Mouse (Mus musculus) limb, embryonic 10.5 days (tissue): ENCODE results near the gene Ankrd35. TPM values are rescaled to one million over a fixed set of nuclear protein-coding genes. Genes with fewer than 3 reads are reported as not detected.
"Not testable (repeated sequence)": the region's sequence is repeated elsewhere in the genome, so short reads cannot be mapped to it uniquely, and the experiment has no call there.

Source experiments
- DNase-seq: peaks from one replicate; pipeline ENCODE4 v3.0.0-alpha.2; 2017; ENCODE audit warnings: low spot score
- H3K27ac ChIP-seq: fragments of 300-500 bp; sonication (generic); 2 replicates; pipeline ENCODE4 v1.5.1; 2016; ENCODE audit warnings: mild to moderate bottlenecking
- H3K27me3 ChIP-seq: fragments of 300-500 bp; sonication (generic); 2 replicates; pipeline ENCODE4 v1.6.1; 2016; ENCODE audit warnings: low read depth, mild to moderate bottlenecking; ENCODE audit not compliant: poor library complexity, severe bottlenecking
- H3K36me3 ChIP-seq: fragments of 300-500 bp; sonication (generic); 2 replicates; pipeline ENCODE4 v1.6.1; 2016; ENCODE audit warnings: mild to moderate bottlenecking, moderate library complexity
- H3K4me1 ChIP-seq: fragments of 300-500 bp; sonication (generic); 2 replicates; pipeline ENCODE4 v1.6.1; 2016
- H3K4me3 ChIP-seq: fragments of 300-500 bp; sonication (generic); 2 replicates; pipeline ENCODE4 v1.5.1; 2016; ENCODE audit warnings: mild to moderate bottlenecking, moderate library complexity
- H3K9me3 ChIP-seq: fragments of 300-500 bp; sonication (generic); replicated peaks from 2 replicates; pipeline ENCODE4 v1.6.1; 2016; ENCODE audit warnings: mild to moderate bottlenecking
- WGBS: fragments of 180-500 bp; shearing (Covaris S2); methylation state at CpG from one replicate; pipeline ENCODE4 v1.1.7; 2016; 5-methylcytosine and 5-hydroxymethylcytosine counted together
- polyA plus RNA-seq: library from polyadenylated mRNA; unstranded; fragments of >200 nt; fragmentation: Nextera tagmentation; extraction: Ambion mirVana; gene quantifications from 2 replicates; pipeline ENCODE4 v1.2.1, GENCODE M21; 2016

Ankrd35 gene
- polyA plus RNA-seq, 1 experiment from 2014 or later = 0.10 TPM

DNA sequence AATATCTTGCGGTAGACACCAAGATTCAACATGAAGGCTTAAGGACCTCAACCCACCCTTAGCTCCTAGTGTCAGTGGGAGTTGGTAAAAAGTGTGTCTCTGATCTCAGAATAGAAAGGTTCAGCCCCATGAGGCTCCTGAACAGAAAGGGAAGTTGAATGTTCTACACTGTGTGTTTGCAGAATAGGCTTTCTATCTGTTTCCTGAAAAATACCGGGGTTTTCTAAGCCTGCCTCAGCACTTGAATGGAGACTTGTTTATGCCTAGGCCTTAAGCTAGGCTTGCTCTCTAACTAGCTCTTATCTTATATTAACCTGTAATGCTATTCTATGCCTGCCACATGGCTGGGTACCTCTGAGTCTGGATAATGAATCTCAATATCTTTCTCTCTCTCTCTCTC is 9.0 kb upstream of the Ankrd35 start:
- Histone ChIP-seq H3K4me1 (peaks cover 14% of the 10 kb centered on the region), H3K4me3 (no peak overlapping the region), H3K36me3 (peaks cover 9% of the 10 kb centered on the region; the same call in 1 of the 2 replicates), H3K27ac (no peak overlapping the region), H3K27me3 (0 out of 2 replicates have a peak, but pooled peaks cover 3% of the 10 kb centered on the region), H3K9me3 (no peaks in the 10 kb centered on the region)
- WGBS = 81% methylated on average over 2 of the region's 2 CpGs
- no peak for DNase-seq

DNA sequence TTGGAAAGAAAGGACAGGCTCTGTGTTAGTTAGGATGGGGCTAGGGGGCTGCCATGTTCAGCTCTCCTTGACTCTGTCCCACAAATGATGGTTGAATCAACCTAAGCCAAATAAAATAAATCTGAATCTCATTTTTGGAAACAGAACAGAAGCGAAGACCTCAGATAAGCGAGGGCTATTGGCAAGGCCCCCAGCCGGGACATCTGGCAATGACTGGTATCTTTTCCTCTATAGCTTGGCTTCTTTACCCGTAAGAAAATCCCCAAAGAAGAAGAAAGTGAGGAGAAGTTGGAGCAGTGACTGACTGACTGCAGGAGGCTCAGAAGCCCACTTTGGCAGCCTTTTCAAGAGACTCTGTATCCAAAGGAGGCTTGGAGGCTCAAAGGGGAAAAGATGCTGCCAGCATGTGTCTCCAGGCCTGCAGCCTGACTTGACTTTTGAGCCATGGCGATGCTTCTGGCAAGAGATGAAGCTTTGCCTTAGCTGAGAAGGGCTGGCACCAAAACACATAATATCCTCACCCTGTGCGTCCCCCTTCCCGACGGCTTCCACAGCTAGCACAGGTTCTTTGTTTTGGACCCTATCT is 7.1 kb upstream of the Ankrd35 start:
- H3K4me1 ChIP-seq = peaks cover 14% of the 10 kb centered on the region
- WGBS = 50% methylated on average over 8 of the region's 8 CpGs
- H3K27me3 ChIP-seq = 0 out of 2 replicates have a peak, but pooled peaks cover 3% of the 10 kb centered on the region
- no peak for DNase-seq
- H3K27ac ChIP-seq = peak overlapping the region; percentile 66
- no peaks in the 10 kb centered on the region for H3K9me3 ChIP-seq
- H3K36me3 ChIP-seq = no peaks in the 10 kb centered on the region
- peak overlapping the region; percentile 42 for H3K4me3 ChIP-seq

DNA sequence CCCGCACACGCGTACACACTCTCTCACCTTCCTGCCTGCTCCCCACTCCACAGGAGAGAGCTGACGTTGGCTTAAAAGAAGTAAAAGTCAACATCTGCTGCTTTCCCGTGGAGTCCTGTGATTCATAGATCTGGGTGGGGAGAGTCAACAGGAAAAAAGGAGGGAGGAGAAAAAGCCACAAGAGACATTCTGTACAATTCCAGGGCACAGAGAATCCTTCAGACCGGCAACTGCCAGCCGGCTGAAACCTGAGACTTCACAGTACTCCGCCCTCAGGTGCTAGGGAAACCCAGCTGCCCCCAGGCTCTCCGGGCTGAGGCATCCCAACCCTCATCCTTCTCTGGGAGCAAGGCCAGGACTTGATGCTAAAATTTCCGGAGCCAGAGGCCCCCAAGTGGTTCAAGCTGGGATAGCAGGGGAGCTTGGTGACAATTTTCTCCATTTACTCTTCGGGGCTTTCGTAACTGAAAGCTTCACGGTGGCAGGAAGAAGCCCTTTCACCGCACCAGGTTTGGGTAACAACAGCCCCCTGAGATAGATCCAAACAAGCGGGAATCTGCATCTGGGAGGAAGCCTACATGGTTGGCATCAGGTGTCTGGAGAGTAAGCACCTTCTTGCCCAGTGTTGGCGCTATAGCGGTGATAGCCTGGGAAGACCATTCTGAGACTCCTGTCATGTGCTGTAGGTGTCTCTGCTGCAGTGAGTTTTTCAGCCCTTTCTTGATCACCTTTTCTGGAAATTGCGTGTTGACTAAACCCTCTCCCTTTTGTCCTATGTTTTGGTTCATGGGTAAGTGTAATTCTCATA is 6.3 kb upstream of the Ankrd35 start:
- 8% methylated on average over 17 of the region's 18 CpGs for WGBS
- Histone ChIP-seq H3K36me3 (no peaks in the 10 kb centered on the region), H3K4me1 (peaks cover 14% of the 10 kb centered on the region), H3K9me3 (no peaks in the 10 kb centered on the region), H3K4me3 (peak overlapping the region; percentile 42), H3K27me3 (0 out of 2 replicates have a peak, but pooled peaks cover 3% of the 10 kb centered on the region), H3K27ac (peak overlapping the region; percentile 66)
- peak; percentile 88 for DNase-seq

DNA sequence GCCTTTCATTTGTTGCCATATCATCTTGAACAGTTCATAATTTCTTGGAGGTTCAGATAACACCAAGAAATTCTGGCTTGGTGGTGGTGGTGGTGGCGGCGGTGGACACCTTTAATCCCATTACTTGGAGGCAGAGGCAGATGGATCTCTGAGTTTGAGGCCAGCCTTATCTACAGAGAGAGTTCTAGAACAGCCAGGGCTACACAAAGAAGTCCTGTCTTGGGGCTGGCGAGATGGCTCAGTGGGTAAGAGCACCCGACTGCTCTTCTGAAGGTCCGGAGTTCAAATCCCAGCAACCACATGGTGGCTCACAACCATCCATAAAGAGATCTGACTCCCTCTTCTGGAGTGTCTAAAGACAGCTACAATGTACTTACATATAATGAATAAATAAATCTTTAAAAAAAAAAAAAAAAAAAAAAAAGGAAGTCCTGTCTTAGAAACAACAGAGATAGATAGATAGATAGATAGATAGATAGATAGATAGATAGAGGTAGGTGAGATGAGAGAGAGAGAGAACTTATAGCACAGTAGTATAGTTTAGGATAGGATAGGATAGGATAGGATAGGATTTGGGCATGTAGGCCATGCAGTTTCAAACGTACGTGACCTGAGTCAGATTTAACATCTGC is 4.1 kb upstream of the Ankrd35 start:
- DNase-seq, H3K9me3 ChIP-seq, H3K36me3 ChIP-seq, H3K27me3 ChIP-seq, H3K27ac ChIP-seq, H3K4me3 ChIP-seq: not testable (repeated sequence)
- WGBS = 89% methylated on average over 7 of the region's 7 CpGs
- peaks cover 26% of the 10 kb centered on the region for H3K4me1 ChIP-seq

GRCm38 (mm10) chr3:96666916-96667315 is 3.0 kb upstream of the Ankrd35 start:
- Histone ChIP-seq H3K36me3 (no peaks in the 10 kb centered on the region), H3K4me1 (peaks cover 26% of the 10 kb centered on the region), H3K27ac (no peak overlapping the region), H3K27me3 (peaks cover 21% of the 10 kb centered on the region), H3K4me3 (no peak overlapping the region), H3K9me3 (no peaks in the 10 kb centered on the region)
- 91% methylated on average over 5 of the region's 5 CpGs for WGBS
- no peak for DNase-seq

DNA sequence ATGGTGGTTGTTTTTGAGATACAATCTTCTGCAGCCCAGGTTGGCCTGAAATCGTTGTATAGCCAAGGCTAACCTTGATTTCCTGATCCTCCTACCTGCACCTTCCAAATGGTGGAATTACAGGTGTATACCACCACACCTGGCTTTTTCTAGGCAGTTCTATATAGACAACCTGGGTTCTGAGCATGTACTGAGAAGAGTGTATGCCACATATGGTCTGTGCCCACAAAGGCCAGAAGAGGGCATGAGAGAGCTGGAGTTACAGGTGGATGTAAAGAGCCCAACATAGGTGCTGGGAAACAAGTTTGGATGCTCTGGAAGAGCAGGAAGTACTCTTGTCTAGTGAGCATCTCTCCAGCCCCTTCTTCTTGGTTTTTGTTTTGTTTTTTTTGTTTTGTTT is 2.6 kb upstream of the Ankrd35 start:
- Histone ChIP-seq H3K27ac (no peak overlapping the region), H3K9me3 (no peaks in the 10 kb centered on the region), H3K4me1 (peaks cover 26% of the 10 kb centered on the region), H3K27me3 (peaks cover 23% of the 10 kb centered on the region), H3K36me3 (no peaks in the 10 kb centered on the region), H3K4me3 (no peak overlapping the region)
- DNase-seq = no peak
- WGBS = 37% methylated on average over 1 of the region's 1 CpGs

DNA sequence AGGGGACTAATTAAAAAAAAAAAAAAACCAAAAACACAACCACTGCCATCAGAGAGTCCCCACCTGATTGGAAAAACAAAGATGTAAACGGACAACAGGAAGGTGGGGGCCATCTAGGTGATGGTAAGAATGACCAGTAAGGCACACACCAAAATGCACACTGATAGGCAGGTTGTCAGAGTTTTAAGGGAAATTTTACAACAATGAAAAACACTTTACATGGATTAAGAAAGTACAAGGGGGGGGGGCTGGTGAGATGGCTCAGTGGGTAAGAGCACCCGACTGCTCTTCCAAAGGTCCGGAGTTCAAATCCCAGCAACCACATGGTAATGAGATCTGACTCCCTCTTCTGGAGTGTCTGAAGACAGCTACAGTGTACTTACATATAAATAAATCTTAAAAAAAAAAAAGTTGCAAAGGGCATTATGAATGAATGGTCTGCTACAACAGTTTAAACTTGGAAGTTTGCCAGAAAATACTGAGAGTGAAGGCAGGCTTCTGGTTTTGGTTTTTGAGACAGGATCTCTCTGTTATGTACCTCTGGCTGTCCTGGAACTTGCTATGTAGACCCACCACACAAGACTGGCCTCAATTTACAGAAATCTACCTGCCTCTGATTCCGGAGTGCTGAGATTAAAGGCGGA is 1.4 kb upstream of the Ankrd35 start:
- Histone ChIP-seq H3K4me1 (peaks cover 18% of the 10 kb centered on the region), H3K4me3 (no peak overlapping the region), H3K27ac (no peak overlapping the region), H3K36me3 (no peaks in the 10 kb centered on the region), H3K9me3 (no peaks in the 10 kb centered on the region), H3K27me3 (peaks cover 21% of the 10 kb centered on the region)
- 94% methylated on average over 5 of the region's 5 CpGs for WGBS
- no peak for DNase-seq

- WGBS = 95% methylated on average over 5 of the region's 5 CpGs
- Histone ChIP-seq H3K27ac (no peak overlapping the region), H3K9me3 (no peaks in the 10 kb centered on the region), H3K36me3 (no peaks in the 10 kb centered on the region), H3K4me1 (peaks cover 29% of the 10 kb centered on the region), H3K4me3 (no peak overlapping the region), H3K27me3 (peaks cover 21% of the 10 kb centered on the region)
- DNase-seq = no peak
Measured at GRCm38 (mm10) chr3:96671519-96671918, 1.6 kb downstream of the Ankrd35 start.

DNA sequence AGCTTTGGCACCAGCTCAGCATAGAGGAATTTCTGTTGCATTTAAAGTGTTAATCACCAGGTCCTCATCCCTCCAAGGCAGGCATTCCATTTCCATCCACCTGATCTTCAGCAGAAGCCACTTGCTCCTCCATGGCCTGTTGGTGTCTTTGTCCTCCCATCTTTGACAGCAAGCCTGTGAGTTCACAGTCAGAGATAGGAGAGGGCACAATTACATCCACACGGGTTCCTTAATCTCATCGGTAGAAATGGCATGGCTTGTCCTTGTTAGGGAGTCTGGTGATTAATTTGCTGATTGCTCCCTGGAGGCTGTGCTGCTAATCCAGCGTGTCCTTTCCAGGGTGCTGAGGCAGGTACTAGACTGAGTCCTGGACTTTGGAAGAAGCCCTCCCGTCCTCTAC is 3.6 kb downstream of the Ankrd35 start:
- Histone ChIP-seq H3K4me1 (peaks cover 29% of the 10 kb centered on the region), H3K36me3 (no peaks in the 10 kb centered on the region), H3K9me3 (no peaks in the 10 kb centered on the region), H3K27me3 (peaks cover 31% of the 10 kb centered on the region), H3K27ac (no peak overlapping the region), H3K4me3 (no peak overlapping the region)
- WGBS = 74% methylated on average over 4 of the region's 4 CpGs
- DNase-seq = no peak

DNA sequence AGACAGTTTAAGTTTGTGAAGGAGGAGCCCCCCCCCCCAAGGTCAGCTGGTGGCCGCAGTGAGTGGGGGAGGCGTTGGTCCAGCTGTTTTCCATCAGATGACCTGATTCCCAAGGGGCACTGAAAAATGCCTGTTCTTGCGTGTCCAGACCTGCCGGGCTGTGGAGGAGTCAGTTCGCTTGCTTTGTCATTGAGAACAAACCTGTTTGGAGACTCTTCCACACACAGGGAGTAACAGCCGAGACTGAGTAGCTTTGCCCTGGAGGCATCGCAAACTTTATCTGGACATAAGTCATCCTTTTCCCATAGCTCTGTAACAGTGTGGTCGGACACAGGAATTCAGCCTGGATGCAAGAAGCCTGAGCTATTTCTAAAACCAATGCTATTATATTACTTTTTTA is 4.5 kb downstream of the Ankrd35 start:
- H3K9me3 ChIP-seq = no peaks in the 10 kb centered on the region
- H3K27me3 ChIP-seq = peaks cover 40% of the 10 kb centered on the region
- peak; percentile 65 for DNase-seq
- peaks cover 29% of the 10 kb centered on the region for H3K4me1 ChIP-seq
- no peak overlapping the region for H3K4me3 ChIP-seq
- H3K27ac ChIP-seq = no peak overlapping the region
- no peaks in the 10 kb centered on the region for H3K36me3 ChIP-seq
- 36% methylated on average over 8 of the region's 8 CpGs for WGBS

DNA sequence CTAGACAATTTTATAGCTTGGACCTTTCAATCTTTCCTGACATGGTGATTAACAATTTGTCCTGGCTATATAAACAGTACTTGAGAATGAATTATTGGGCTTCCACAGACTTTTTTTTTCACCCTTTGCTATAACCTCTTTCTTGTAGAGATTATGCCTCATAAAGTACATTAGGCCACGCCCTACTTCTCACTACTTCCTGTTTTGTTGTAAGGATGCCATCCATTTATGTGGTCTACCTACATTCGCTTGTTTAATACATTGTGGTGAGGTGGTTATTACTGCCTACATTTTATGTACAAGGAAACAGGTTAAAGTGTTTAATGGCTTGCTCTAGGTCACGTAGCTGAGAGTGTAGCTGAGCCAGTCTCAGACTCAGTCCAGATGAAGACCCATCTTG is 5.2 kb downstream of the Ankrd35 start:
- Histone ChIP-seq H3K36me3 (no peaks in the 10 kb centered on the region), H3K27me3 (peaks cover 47% of the 10 kb centered on the region), H3K27ac (no peak overlapping the region), H3K4me3 (no peak overlapping the region), H3K9me3 (no peaks in the 10 kb centered on the region), H3K4me1 (peaks cover 23% of the 10 kb centered on the region)
- DNase-seq = no peak
- 83% methylated on average over 3 of the region's 3 CpGs for WGBS

DNA sequence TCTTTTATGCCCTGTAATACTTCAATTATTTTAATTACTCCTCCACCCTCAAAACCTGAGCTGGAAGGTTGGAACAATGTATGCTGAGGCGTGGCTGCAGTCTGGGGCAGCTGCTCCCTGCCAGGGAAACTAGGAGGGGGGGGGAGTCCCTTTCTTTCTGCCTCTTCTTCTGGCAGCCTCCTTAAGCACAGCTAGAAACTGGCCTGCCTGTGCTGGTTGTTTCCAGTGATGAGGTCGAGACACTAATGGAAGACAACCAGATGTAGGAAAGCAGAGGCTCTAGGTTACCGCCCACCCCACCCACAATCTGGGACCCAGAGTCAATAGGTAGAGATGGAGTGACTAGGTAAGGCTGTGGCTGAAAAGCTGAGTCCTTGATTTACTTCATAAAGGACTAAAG is 5.8 kb downstream of the Ankrd35 start:
- H3K4me3 ChIP-seq = no peak overlapping the region
- peaks cover 23% of the 10 kb centered on the region for H3K4me1 ChIP-seq
- no peak for DNase-seq
- WGBS = 62% methylated on average over 3 of the region's 3 CpGs
- no peaks in the 10 kb centered on the region for H3K9me3 ChIP-seq
- H3K36me3 ChIP-seq = no peaks in the 10 kb centered on the region
- no peak overlapping the region for H3K27ac ChIP-seq
- H3K27me3 ChIP-seq = peaks cover 47% of the 10 kb centered on the region

- Histone ChIP-seq H3K9me3 (no peaks in the 10 kb centered on the region), H3K27ac (no peak overlapping the region), H3K4me3 (no peak overlapping the region), H3K36me3 (no peaks in the 10 kb centered on the region), H3K27me3 (peaks cover 59% of the 10 kb centered on the region), H3K4me1 (peaks cover 23% of the 10 kb centered on the region)
- WGBS = 76% methylated on average over 7 of the region's 7 CpGs
- DNase-seq = no peak
Measured at GRCm38 (mm10) chr3:96678456-96678855, 8.5 kb downstream of the Ankrd35 start.
